Mouse (Mus musculus): ENCODE data around the gene Ripor2.

Gene Ripor2

DNA sequence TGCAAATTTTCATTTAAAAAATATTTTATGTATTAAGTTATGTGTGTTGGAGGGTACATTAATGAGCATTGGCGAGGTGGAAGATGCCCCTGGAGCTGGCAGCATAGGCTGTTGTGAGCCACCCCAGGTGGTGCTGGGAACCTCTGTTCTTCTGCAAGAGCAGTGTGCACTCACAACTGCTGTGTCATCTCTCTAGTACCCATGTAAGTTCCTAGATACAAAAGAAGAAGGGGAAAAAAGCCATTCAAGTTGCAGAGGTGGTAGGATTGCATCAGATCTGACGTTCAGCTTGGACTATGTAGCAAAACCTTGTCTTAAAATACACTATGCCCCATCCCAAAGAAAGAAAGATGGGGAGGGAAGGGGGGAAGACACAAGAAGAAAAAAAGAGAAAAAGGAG, 65.5 kb downstream of the Ripor2 start:
- DNase-seq (ENCODE audit: low spot score): no peak

DNA sequence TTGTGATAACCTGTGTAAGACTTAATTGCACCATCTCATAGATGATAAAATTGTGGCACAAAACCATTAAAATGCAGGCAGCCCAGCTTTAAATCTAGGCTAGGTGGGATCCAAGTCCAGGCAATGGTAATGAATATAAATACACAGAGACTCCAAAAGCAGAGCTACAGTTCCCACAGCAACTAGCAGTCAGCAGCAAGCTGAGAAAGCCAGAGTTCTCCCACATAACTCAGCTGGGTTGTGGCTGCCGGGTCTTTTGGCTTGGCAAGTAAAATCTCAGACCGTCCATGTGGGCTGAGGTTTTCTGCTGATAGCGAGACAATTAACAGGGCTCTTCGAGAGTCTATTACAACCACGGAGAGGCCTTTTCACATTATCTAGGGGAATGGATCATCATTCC, 66.0 kb downstream of the Ripor2 start:
- no peak for DNase-seq (ENCODE audit: low spot score)

DNA sequence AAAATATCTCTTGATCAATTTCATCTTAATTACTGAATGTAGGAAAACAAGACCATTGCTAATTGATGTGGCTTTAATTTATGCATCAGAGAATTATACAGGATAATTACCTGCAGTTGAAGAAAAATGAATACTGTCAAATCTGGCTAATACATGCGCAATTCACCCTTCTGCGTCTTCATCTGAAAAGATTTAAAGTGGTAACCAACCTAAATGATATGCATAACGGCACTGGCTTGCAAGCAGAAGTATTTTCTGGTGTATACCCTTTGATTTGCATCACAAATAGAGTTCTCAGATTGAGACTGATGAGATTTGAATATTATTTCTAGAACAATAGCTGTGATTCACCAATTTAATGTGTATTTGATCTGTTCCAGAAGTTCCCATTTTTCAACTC, 66.7 kb downstream of the Ripor2 start:
- DNase-seq (ENCODE audit: low spot score): no peak

DNA sequence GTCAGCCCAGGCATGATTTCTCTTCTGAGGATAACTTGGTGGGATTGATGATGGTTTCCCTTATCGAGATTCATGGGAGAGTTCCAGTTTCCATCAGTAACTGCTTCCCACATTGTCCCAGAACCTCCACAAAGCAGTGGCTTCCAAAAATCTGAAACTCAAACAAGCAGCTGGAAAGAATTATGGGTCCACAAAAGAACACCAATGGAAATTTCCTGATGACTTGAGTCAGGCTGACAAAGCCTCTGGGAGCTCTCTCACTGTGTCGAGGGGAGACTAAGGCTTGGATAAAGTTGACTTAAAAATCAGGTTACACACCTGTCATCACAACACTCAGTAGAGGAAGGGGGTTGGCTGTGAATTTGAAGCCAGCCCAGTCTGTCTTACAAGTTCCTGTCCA, 67.1 kb downstream of the Ripor2 start:
- DNase-seq (ENCODE audit: low spot score): no peak

DNA sequence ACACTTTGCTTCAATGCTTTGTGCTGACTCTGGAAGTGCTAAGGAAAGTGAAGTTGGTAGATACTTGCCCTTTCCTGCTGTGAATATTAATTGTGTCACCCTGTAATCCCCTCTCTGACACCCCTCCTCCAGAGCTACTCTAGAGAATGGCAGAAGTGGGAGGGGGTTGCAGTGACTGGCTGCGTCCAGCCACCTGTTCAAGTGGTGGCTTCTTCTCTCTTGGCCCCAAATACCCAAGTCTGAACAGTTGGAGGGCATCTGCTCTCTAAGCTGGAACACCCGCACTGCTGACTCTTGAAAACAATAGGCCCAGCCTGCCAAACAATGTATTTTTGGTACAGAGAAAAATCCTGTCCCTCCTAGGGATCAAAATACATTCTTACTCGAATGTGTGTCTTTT, 69.0 kb downstream of the Ripor2 start:
- DNase-seq (ENCODE audit: low spot score): no peak

DNA sequence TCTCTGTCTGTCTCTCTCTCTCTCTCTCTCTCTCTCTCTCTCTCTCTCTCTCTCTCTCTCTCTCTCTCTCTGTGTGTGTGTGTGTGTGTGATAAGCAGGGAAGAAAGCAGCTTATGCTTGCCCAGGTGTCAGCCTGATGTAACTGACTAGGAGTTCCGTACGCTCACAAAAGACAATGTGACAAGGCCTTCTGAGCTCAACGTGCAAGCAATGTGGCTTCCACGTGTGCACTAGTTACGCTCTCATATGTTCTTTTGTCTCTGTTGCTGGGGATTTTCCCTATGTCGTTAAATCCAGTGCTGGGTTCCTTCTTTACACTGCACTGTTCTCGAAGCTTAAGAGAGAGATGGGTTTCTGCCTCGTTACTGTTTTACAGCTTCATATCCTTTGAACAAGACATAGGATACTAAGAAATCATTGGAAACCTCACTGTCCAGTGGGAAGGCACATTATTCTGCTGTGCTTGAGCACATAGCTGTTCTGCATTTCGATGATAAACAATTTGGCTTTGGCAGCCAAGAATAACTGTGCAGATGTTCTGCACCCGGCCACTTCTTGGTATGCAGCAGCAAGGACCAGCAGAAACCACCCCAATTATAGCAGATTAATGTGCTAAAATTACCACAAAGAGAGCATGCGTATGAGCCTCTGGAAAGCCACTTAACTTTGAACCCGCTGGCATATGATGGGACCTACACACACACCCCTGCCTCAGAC, 73.1 kb downstream of the Ripor2 start:
- no peak for DNase-seq (ENCODE audit: low spot score)

DNA sequence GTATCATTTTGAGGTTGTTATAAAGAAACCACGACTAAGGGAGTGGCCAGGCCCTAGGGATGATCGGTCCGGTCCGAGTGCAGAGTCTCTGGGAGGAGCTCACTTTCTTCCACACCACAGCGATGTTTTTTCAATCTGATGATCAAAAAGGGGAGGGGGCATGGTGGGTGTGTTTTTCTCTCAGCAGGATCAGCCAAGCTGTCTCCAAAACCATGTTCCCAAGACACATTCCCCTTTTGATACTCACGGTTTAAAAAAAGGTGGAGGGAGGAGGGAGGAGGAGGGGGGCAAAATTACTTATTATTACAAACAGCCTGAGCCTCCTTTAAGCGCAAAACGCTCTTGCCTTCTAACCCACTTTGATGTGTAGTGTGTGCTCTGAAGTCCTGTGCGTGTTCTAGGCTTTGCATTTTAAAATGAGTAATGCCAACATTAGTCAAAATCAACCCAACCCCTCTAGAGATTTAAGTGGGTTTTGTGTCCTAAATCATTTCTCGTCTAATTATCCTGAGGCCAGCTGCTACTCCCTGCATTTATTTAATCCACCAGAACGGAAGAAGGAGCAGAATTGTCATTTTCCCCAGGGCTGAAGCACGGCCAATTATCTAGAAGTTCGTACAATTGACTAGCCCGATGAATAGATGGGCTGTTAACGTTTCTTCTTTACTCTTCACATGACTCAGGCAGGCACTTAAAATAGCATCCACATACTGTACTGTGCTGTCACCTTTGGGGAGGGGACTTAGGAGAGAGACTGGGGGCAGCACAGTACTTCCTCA, 74.9 kb downstream of the Ripor2 start:
- DNase-seq (ENCODE audit: low spot score): no peak

DNA sequence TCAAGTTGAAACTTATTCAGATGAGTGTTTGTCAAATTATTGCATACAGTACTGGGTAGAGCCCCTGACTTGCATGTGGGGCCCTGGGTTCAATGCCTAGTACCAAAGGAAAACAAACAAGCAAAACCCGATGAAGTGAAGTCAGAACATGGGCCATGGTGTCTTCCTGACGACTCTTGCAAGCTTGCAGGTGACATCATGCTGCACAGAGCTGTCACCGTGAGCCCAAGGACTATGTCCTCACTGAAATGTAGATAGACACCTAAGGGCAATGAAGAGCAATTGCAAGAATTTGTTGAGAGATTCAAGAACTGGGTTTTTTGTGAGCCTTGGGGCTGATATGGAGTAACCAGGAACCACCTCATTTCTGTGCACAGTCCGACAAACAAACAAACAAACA, 84.8 kb downstream of the Ripor2 start:
- DNase-seq (ENCODE audit: low spot score): no peak

DNA sequence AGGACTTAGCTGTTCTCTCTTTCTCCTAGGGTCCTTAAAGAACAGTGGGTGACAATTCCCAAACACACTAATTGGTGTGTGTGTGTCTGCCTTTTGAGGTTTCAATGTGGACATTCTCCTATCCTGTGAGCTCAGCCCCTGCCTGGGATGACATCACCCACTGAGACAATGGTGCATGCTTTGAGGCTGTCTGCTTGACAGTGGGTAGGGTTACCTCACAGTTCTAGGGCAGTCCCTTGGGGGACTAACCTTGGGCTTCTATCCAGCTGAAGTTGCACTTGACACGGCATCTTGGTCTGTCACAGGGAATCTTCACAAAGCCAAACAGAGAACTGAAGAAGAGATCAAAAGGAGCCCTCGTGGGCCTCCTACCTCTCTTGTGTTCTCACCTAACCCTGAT, 86.6 kb downstream of the Ripor2 start:
- DNase-seq (ENCODE audit: low spot score): no peak

DNA sequence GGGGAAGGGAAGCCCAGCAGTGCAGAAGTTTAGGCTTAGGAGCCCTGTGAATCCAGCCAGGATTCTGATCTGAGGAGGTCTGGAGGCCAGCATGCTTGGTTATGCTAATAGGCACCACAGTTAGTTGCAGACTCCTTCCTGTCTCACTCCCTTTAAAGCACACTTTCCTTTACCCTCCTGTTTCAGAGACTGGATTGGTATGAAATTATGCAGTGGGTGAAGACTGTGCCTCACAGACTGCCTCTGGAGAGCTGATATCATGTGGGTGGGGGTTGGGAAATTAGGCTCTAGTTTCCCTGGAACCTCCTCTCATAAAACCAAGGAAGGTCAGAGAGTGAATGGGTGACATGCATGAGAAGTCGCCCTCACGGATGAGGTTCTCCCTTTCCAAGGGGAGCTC, 88.7 kb downstream of the Ripor2 start:
- no peak for DNase-seq (ENCODE audit: low spot score)

DNA sequence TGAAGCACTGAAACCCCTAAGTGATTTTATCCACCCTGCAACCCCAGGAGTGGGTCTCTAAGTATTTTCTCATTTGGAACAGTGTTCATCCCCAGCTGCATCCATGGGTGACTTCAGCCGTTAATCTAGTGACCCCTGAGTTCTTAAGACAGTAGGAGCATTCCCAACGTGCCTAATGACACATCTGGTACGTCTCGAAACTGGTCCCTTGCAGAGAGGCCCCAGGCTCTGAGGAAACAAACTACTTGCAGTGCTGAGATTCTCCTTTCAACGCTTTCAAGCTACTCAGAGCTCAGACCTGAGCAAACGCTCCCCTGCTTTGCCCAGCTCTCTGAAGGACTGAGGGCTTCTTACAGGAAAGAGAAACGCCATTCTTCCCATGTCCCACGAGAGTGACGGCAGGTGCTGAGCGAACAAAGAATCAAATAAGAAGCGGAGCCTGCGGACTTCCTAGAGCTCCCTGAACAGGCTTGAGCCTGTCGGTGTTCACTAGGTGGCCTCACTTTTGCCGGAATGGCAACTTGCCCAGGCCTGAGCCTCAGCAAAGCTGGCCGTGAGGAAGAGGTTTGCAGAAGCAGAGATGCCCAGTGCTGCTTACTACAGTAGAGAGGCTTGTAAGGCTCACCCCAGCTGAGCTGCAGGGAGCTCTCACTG, 97.2 kb downstream of the Ripor2 start:
- DNase-seq (ENCODE audit: low spot score): no peak

DNA sequence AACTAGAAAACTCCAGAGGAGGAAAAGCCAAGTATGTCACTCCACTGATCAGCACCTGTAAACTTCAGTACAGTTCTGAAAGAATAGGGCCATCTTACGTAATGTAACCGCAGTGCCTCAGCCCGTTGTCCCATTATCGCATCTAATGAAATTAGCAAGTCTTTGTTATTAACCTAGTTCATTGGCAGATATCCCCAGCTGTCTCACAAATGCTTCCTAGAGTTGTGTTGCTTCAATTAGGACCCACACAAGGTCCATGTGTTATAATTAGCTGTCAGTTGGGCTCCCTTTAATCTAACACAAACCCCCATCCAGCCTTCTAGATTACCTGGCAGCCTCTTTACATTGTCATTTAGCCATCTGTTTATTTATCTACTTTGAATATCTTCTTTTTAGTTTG, 99.0 kb downstream of the Ripor2 start:
- no peak for DNase-seq (ENCODE audit: low spot score)

DNA sequence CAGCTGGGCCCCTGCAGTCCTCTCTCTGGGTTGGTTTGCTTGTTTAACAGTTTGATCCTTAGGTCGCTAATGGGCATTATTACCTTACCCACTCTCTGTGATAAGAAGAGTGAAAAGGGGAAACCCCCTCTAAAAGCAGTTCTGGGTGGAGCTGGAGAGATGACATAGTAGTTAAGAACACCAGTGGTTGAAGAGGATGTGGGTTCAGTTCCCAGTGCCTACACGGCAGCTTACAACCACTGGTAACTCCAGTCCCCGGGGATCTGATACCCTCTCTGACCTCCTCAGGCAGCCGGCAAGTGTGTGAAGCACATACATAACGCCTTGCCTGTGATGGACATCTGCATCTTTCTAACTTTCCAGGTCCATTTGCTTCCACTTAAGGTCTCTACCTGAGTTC, 100.4 kb downstream of the Ripor2 start:
- DNase-seq (ENCODE audit: low spot score): no peak

DNA sequence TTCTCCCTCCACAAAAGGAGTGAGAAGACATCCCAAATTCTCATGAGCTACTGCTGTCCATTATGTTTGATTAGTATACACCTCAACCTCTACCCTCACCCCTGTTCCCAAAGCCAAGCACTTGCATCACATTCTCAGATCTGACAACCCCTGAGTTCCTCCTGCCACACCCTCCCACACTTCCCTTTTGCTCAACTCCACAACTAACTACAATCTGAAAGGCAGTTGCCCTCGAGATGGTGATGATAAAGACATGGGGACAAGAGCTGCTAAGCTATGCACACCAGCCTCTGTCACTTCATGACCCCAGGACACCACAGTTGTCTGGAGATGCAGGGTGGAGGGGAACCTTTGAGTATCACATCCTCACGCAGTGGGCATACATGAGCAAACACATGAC, 102.5 kb downstream of the Ripor2 start:
- no peak for DNase-seq (ENCODE audit: low spot score)

DNA sequence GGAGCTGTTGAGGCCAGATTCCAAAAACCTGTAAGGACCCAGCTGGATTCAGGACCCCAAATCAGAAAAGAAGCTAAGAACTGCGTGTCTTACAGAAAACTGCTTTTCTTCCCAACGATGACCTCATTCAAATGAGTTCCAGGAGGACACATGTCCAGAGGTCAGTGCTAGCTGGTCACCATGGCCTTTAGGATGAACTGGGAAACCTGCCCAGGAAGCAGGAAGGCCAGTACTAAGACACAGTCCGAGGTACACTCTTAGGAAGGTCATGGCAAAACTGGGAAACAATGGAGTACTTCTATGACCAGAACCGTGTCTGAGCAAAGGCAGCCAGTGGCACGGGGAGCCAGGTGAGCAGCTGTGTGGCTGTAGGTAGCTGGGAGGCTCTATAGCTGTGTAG, 103.9 kb downstream of the Ripor2 start:
- no peak for DNase-seq (ENCODE audit: low spot score)

DNA sequence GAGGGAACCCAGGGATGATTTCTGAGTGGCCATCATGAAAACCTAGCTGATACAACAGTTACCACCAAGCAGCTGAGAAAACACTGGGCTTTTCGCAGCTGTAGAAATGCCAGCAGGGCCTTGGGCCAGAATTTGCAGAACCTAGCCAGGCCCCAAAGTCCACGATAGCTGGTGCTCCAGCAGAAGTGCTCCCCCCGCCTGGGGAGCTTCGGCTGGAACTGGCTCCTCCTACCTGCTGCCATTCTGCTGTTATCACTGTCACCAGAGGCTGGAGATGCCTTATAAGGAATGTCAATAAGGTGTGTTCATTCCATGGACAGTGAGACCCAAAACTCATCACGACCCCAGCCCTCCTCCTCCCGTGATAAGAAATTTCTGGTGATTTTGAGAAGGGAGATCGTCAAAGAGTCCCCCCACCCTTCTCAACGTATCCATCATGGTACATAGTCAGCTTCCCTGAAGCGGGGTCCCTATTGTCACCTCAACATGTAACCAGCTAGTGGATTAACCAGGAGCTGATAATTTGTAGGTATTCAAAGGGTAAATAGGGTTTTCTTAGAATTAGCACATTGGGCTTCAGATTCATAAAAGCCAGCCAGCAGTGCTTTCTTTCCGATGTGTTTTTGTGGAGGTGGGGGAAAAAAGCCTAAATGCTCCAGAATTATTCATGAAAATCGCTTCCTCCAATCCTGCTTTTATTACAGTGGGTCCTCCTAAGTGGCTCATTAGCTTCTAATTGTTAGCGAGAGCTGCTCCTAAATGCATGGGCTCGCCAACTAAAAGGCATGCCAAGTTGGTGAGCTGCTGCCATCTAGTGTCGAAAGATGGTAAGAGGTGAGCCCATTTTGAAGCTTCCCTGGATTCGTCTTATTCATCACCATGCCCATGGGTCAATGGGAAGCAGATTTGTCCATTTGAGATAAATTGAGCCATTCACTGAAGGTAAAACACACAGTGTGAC, 105.0 kb downstream of the Ripor2 start:
- peak; percentile 56 for DNase-seq (ENCODE audit: low spot score)

DNA sequence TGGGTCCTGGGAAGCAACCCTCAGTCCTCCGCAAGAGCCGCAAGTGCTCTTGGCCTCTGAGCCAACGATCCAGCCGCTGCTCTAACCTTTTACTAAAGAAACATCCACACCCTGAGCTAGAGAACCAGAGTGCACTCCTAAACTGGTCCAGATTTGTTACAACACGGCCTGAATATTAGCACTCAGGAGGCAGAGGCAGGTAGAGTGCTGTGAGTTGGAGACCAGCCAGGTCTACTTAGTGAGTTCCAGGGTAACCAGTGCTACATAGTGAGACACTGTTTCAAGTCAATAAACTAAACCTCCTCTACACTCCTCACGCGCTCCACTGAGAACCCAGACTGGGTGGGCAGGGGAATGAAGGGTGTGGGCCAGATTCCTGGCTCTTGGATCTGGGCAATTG, 111.3 kb downstream of the Ripor2 start:
- DNase-seq (ENCODE audit: low spot score): no peak

DNA sequence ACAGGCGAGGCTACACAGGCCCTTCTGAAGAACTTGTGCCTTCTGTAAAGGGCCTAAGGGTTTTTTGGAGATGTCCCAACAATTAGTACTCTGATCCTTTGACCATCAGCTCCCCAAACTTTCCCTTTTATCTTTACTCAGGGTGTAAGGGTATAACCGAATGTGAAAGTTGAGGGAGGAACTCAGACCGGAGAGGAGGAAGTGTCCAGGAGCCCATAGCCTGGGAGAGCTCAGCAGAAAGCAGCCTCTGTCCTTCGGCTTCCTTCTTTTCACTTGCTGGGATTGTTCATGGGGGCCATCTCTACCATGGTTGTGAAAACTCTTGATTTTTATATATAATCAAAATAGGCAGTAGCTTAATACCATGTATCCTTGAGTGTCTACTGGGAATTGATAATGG, 116.8 kb downstream of the Ripor2 start:
- DNase-seq (ENCODE audit: low spot score): no peak

DNA sequence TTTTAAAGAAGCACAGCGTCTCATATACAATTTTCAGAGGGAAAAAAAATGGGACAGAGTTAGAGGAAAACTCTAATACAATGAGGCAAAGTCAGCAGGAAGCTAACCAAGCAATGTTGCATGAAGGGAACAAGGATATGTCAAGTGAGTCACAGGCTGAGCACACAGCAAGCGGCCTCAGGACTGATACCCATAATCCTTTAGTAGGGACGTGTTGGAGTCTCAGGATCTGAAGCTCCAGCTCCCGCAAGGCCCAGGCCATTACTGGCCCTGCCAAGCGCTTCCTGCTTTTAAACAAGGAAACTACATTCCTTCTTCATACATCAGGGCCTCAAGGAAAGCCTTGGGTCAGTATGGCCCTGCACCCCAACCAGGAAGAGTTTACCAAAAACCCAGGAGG, 120.1 kb downstream of the Ripor2 start:
- DNase-seq (ENCODE audit: low spot score): no peak

DNA sequence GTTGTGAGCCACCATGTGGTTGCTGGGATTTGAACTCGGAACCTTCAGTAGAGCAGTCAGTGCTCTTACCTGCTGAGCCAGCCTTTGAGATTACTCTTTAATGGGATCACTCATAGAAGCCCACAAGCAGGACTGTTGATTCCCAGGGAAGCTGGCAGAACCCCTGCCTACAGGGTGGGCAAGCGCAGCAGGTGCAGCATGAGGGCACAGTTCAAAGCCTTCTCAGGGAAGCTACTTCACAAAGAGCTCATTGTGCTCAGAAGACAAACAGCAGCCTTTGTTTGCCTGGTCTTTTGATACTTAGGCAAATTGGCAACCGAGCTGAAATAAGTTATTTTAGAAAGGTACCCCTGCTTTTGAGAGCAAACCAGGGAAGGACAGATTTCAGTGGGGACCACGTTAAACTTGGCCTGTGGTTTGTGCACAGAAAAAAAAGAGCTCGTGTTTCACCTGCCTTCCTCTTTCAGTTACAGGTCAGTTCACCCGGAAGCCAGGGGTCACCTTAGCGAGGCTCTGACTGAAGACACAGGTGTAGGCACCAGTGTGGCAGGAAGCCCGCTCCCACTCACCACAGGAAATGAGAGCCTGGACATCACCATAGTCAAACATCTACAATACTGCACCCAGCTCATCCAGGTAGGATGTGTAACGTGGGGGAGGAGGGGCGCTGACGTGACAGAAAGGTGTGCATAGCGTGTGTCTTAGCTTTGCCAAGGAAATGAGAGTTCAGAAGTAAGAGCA, 127.8 kb downstream of the Ripor2 start:
- DNase-seq (ENCODE audit: low spot score): no peak

DNA sequence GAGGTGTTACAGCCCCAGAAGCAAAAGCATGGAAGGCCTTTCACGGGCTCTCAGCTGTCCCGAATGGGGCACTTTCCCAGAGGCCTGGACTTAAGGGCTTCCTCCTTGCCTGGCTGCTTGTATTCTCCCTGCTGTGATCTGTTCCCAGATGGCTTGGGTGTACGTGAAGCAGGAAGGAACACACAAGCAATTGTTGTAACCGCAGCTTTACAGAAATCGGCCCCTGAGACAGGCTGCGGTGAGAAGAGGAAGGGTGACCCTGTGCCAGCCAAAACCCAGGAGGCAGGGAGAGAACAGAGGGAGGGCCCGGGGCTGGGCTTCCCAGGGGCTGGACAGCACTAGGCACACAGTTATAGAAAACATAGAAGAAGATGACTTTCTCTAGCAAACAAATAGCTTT, 129.0 kb downstream of the Ripor2 start:
- no peak for DNase-seq (ENCODE audit: low spot score)
